Mouse (Mus musculus): ENCODE measurements around the gene Lad1.

Gene Lad1

GRCm38 (mm10) chr1:135810180-135810579 is 8.2 kb upstream of the Lad1 start:
- peak; percentile 70 for DNase-seq

GRCm38 (mm10) chr1:135811016-135811646 is 7.3 kb upstream of the Lad1 start:
- DNase-seq = peak; percentile 87 to 94

- no peak for DNase-seq
Observed at GRCm38 (mm10) chr1:135812205-135812604, 6.2 kb upstream of the Lad1 start.

- no peak for DNase-seq
Observed at GRCm38 (mm10) chr1:135812618-135813017, 5.8 kb upstream of the Lad1 start.

- peak; percentile 37 to 45 for DNase-seq
Observed at GRCm38 (mm10) chr1:135813071-135813470, 5.3 kb upstream of the Lad1 start.

GRCm38 (mm10) chr1:135813687-135814395 is 4.6 kb upstream of the Lad1 start:
- DNase-seq = peak; percentile 86 to 90

GRCm38 (mm10) chr1:135814531-135814930 is 3.9 kb upstream of the Lad1 start:
- DNase-seq = peak; percentile 39 to 48

- DNase-seq = no peak
Observed at GRCm38 (mm10) chr1:135817595-135817994, 803 bp upstream of the Lad1 start.

GRCm38 (mm10) chr1:135820071-135820470 is 1.7 kb downstream of the Lad1 start:
- peak; percentile 36 to 45 for DNase-seq

- DNase-seq = peak; percentile 89 to 91
Observed at GRCm38 (mm10) chr1:135820736-135821364, 2.5 kb downstream of the Lad1 start.

- no peak for DNase-seq
Observed at GRCm38 (mm10) chr1:135821780-135822179, 3.4 kb downstream of the Lad1 start.

- peak in 1 of 2 experiments; percentile 56 for DNase-seq
Observed at GRCm38 (mm10) chr1:135828918-135829317, 10.5 kb downstream of the Lad1 start.

- DNase-seq = no peak
Observed at GRCm38 (mm10) chr1:135834206-135834859, 15.9 kb downstream of the Lad1 start.

GRCm38 (mm10) chr1:135834983-135835382 is 16.6 kb downstream of the Lad1 start:
- DNase-seq = no peak

GRCm38 (mm10) chr1:135835716-135836483 is 17.5 kb downstream of the Lad1 start, which contains the start of gene Tnnt2:
TSS of gene Tnnt2 (plus strand) at chr1:135836354.
- DNase-seq = no peak

- no peak for DNase-seq
Observed at GRCm38 (mm10) chr1:135838626-135839025, 20.2 kb downstream of the Lad1 start.

- DNase-seq = no peak
Observed at GRCm38 (mm10) chr1:135839065-135839464, 20.7 kb downstream of the Lad1 start.

- DNase-seq = no peak
Observed at GRCm38 (mm10) chr1:135840675-135841395, 22.4 kb downstream of the Lad1 start.

GRCm38 (mm10) chr1:135843519-135844262 is 25.3 kb downstream of the Lad1 start:
- no peak for DNase-seq

- no peak for DNase-seq
Observed at GRCm38 (mm10) chr1:135844481-135844880, 26.1 kb downstream of the Lad1 start.

GRCm38 (mm10) chr1:135846632-135847031 is 28.2 kb downstream of the Lad1 start:
- DNase-seq = no peak
